Mouse (Mus musculus): ENCODE results near the gene Mettl7a1.
"Not testable (repeated sequence)": the region's sequence is repeated elsewhere in the genome, so short reads cannot be mapped to it uniquely, and the experiment has no call there.

Mettl7a1 gene

DNA sequence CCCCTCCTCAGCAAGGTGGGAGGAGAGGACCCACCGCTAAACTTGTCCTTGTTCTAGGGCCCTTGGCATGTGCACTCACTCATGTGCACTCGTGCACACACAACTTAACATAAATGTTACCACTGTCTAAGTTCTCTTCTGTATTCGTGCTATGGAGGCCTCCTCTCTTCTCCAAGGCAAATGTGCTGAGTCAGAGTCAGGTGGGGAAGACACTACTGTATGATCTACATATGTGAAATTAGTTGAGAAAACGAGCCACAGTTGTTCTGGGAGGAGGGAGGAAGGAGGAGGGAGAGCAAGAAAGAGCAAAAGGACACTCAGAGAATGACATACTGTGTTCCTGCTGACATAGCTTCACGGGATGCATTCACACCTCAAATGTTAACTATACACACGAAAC, 3.4 kb upstream of the Mettl7a1 start:
- no peak for DNase-seq (ENCODE audit: low read depth, low spot score)

DNA sequence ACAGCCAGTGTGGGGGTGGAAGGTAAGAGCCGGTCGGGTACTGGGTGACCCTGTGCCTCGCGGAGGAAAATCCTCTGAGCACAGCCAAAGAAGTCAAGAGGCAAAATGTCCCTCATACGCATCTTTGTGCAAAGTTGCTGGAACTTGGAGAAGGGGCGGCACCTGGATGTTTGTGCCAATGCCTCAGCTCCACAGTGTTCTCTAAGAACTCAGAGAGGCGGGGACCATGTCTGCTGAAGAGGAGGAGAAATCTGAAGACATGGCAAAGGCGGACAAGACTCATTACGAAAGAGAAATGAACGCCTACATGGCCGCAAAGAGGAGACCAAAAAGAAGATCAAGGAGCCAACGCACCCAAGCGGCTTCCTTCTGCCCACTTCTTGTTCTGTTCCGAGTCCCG, 2.4 kb upstream of the Mettl7a1 start:
- DNase-seq (ENCODE audit: low read depth, low spot score), result no peak

- no peak for DNase-seq (ENCODE audit: low read depth, low spot score)
These were observed 417 bp upstream of the Mettl7a1 start for GRCm38 (mm10) chr15:100303428-100304018.

- DNase-seq (ENCODE audit: low read depth, low spot score), result no peak
These were observed 2.3 kb downstream of the Mettl7a1 start for GRCm38 (mm10) chr15:100306201-100306600.

- not testable (repeated sequence) for DNase-seq (ENCODE audit: low read depth, low spot score)
These were observed 3.6 kb downstream of the Mettl7a1 start for GRCm38 (mm10) chr15:100307438-100308096.

- no peak for DNase-seq (ENCODE audit: low read depth, low spot score)
These were observed 8.4 kb downstream of the Mettl7a1 start for GRCm38 (mm10) chr15:100312346-100312745.

GRCm38 (mm10) chr15:100314448-100315145, 10.7 kb downstream of the Mettl7a1 start:
- DNase-seq (ENCODE audit: low read depth, low spot score), result no peak

- DNase-seq (ENCODE audit: low read depth, low spot score), result not testable (repeated sequence)
These were observed 14.2 kb downstream of the Mettl7a1 start for GRCm38 (mm10) chr15:100318014-100318671.

- no peak for DNase-seq (ENCODE audit: low read depth, low spot score)
These were observed 15.9 kb downstream of the Mettl7a1 start for GRCm38 (mm10) chr15:100319884-100320283.

- no peak for DNase-seq (ENCODE audit: low read depth, low spot score)
These were observed 16.5 kb downstream of the Mettl7a1 start for GRCm38 (mm10) chr15:100320295-100320905.

GRCm38 (mm10) chr15:100321134-100321533, 17.2 kb downstream of the Mettl7a1 start:
- no peak for DNase-seq (ENCODE audit: low read depth, low spot score)

DNA sequence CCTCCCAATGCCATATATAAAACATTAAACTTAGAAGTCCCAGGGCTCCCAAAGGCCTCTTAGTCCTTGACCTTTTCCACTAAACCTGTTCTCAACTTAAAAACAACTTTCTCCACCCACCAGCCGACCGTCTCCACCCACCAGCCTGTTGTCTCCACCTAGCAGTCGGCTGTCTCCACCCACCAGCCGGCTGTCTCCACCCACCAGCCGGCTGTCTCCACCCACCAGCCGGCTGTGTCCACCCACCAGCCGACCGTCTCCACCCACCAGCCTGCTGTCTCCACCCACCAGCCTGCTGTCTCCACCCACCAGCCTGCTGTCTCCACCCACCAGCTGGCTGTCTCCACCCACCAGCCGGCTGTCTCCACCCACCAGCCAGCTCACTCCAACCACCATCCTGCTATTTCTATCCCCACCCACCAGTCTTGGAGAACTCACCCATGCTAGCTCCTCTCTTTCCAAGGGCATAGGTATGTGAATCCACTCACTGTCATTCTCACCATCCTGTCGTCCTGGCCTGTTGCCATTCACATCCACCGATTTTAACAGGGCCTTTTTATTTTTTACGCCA, 20.2 kb downstream of the Mettl7a1 start:
- no peak for DNase-seq (ENCODE audit: low read depth, low spot score)

GRCm38 (mm10) chr15:100325235-100325634, 21.3 kb downstream of the Mettl7a1 start:
- no peak for DNase-seq (ENCODE audit: low read depth, low spot score)

DNA sequence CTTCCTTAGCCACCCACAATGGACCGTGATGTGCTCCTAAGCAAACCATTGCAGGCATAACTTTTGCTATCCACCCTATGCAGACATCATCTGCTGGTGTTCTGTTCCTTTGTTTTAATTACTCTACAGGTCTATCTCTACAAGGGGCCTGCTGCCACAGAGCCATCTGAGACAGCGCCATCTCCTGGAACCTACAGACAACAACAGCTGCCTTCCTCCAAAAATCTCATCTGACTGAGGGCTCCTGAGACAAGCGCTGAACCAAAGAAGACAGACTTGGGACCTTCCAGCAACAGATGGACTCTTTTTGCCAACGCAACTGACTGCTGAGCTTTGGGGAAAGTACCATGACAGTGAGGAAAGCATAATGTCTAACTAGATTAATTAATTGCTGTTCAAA, 24.1 kb downstream of the Mettl7a1 start:
- not testable (repeated sequence) for DNase-seq (ENCODE audit: low read depth, low spot score)

- DNase-seq (ENCODE audit: low read depth, low spot score), result not testable (repeated sequence)
These were observed 25.4 kb downstream of the Mettl7a1 start for GRCm38 (mm10) chr15:100329336-100329735.

- no peak for DNase-seq (ENCODE audit: low read depth, low spot score)
These were observed 26.8 kb downstream of the Mettl7a1 start for GRCm38 (mm10) chr15:100330739-100331138.

- DNase-seq (ENCODE audit: low read depth, low spot score), result not testable (repeated sequence)
These were observed 28.4 kb downstream of the Mettl7a1 start for GRCm38 (mm10) chr15:100332077-100332961.

DNA sequence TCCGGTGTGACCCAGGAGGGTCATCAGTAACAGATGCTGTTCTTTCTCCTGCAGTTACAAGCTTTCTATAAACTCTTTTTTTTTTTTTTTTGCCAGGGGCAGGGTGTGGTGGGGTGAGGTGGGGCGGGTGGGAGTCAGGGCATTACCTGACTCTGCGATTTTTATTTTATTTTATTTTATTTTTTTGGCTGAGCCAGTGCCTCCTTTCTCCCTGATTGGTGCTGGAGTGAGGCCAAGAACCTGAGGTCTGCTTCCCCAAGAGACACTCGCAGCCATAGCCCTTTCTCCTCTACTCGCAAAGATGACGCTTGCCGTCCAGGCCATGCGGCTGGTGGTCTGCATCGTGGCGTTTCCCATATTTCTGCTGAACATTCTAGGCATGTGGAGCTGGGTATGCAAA, 30.7 kb downstream of the Mettl7a1 start, which contains the start of gene Mettl7a3:
Gene Mettl7a3, plus strand, starts transcription at position 301 of the 400 bp plus-strand sequence.
- DNase-seq (ENCODE audit: low read depth, low spot score), result no peak

DNA sequence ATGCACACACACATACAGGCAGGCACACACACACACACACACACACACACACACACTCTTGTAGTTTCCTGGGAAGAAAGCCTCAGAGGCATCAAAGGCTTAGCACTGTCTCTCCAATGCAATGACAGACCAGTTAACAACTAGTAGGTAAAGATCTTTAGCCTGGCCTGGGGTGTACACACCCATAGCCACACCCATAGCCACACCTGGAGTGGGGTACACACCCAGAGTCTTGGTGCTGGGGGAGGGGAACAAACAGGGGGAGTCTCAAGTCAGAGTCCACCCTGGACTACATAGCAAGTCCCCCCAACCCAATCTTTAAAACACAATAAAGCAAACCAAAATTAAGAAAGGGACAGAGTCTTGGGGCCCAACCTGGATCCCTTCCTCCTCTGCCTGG, 33.4 kb downstream of the Mettl7a1 start:
- not testable (repeated sequence) for DNase-seq (ENCODE audit: low read depth, low spot score)

DNA sequence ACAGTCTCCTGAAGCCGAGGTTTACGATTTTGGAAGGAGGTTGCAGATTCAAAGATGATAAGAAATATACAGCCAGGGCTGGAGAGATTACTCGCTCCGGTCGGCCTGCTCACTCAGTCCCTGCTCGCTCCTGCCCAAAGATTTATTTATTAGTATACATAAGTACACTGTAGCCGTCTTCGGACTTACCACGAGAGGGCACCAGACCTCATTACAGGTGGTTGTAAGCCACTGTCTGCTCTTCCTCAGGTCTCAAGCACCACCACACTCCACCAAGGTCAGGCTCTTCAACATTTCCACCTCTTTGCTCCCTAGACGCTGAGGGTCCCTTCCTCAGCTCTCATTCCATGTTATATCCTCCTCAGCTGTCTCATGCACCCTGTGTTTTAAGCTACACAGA, 33.9 kb downstream of the Mettl7a1 start:
- DNase-seq (ENCODE audit: low read depth, low spot score), result not testable (repeated sequence)
